Mouse (Mus musculus) MEL (cell line): ENCODE data around the gene Smyd3.

ENCODE experiments used
- CTCF ChIP-seq, 3 experiments: IDR thresholded peaks in 2 of 3; conservative IDR thresholded peaks in 1 of 3; 2 replicates each; pipeline ENCODE4 v1.5.1; 2011 to 2012; ENCODE audit warnings: low read length in 3 of 3, low read depth in 2 of 3, mild to moderate bottlenecking in 2 of 3, improper control_type of control experiment in 1 of 3, inconsistent platforms in 1 of 3, mixed read lengths in 1 of 3, moderate library complexity in 1 of 3; ENCODE audit not compliant: control insufficient read depth in 1 of 3, insufficient read depth in 1 of 3, poor library complexity in 1 of 3, severe bottlenecking in 1 of 3
- E2F4 ChIP-seq: IDR thresholded peaks from 2 replicates; pipeline ENCODE4 v1.6.1; 2011; ENCODE audit warnings: low read depth, low read length, improper control_type of control experiment, borderline replicate concordance
- EP300 ChIP-seq, 2 experiments: IDR thresholded peaks; 2 replicates each; pipeline ENCODE4 v1.6.1; 2011; ENCODE audit warnings: improper control_type of control experiment in 2 of 2, low read length in 2 of 2, low read depth in 1 of 2, mild to moderate bottlenecking in 1 of 2
- MAFK ChIP-seq: IDR thresholded peaks from 2 replicates; pipeline ENCODE4 v1.6.1; 2011; ENCODE audit warnings: low read depth, mild to moderate bottlenecking, low read length, improper control_type of control experiment, borderline replicate concordance
- POLR2A ChIP-seq, 2 experiments: IDR thresholded peaks; 2 replicates each; pipeline ENCODE4 v1.6.1; 2011 to 2012; ENCODE audit warnings: low read length in 2 of 2, mild to moderate bottlenecking in 2 of 2, control low read depth in 1 of 2, improper control_type of control experiment in 1 of 2, low read depth in 1 of 2, moderate library complexity in 1 of 2; ENCODE audit not compliant: control insufficient read depth in 1 of 2, insufficient read depth in 1 of 2, poor library complexity in 1 of 2
- POLR2AphosphoS2 ChIP-seq: IDR thresholded peaks from 2 replicates; pipeline ENCODE4 v1.6.1; 2011; ENCODE audit warnings: low read length, improper control_type of control experiment
- SMC3 ChIP-seq: IDR thresholded peaks from 2 replicates; pipeline ENCODE4 v1.6.1; 2011; ENCODE audit warnings: low read depth, low read length, improper control_type of control experiment
- TAL1 ChIP-seq: IDR thresholded peaks from 2 replicates; pipeline ENCODE4 v1.6.1; 2012; ENCODE audit warnings: mild to moderate bottlenecking, inconsistent platforms, low read length, moderate library complexity, mixed read lengths
- TBP ChIP-seq: IDR thresholded peaks from 2 replicates; pipeline ENCODE4 v1.8.0; 2011; ENCODE audit warnings: low read depth, low read length, improper control_type of control experiment
- UBTF ChIP-seq: IDR thresholded peaks from 2 replicates; pipeline ENCODE4 v1.6.1; 2012; ENCODE audit warnings: low read depth, mild to moderate bottlenecking, inconsistent platforms, low read length, improper control_type of control experiment, moderate library complexity, borderline replicate concordance; ENCODE audit not compliant: insufficient read depth
- ZC3H11A ChIP-seq: IDR thresholded peaks from 2 replicates; pipeline ENCODE4 v1.6.1; 2012; ENCODE audit warnings: low read depth, mild to moderate bottlenecking, inconsistent platforms, low read length, improper control_type of control experiment
- ZNF384 ChIP-seq: IDR thresholded peaks from 2 replicates; pipeline ENCODE4 v1.6.1; 2012; ENCODE audit warnings: low read depth, mild to moderate bottlenecking, inconsistent platforms, low read length, improper control_type of control experiment

DNA sequence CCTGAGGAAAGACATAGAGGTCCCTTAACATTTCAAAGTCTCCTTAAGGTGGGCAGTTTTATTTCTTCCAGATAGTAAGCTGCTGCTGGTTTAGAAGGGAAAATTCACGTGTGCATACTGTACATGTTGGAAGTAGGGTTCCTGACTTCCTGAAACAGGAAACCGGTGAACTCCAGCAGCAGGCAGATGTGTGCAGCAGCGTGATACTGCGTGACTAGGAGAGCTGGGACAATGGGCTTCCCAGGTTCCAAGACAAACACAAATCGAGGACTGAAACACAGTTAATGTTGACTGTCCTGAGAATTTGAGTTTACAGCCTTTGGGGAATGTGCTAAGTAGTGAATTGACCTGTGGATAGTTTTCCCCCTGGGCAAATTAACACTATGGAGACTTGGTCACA, 434.7 kb downstream of the Smyd3 start:
- TF ChIP-seq POLR2A (IDR thresholded peaks at IDR 0.05; ENCODE audit: control insufficient read depth in 1 of 2, insufficient read depth in 1 of 2, low read depth in 1 of 2, low read length in 2 of 2, poor library complexity in 1 of 2) (no peak), E2F4 (no peak), TAL1 (no peak), SMC3 (no peak), ZC3H11A (no peak), UBTF (no peak), CTCF (IDR thresholded peaks at IDR 0.05 in 2 of 3, conservative IDR thresholded peaks at IDR 0.05 in 1 of 3; ENCODE audit: control insufficient read depth in 1 of 3, insufficient read depth in 1 of 3, low read depth in 2 of 3, low read length in 3 of 3, poor library complexity in 1 of 3, severe bottlenecking in 1 of 3) (no peak), POLR2AphosphoS2 (no peak), EP300 (IDR thresholded peaks at IDR 0.05; ENCODE audit: low read depth in 1 of 2, low read length in 2 of 2) (no peak), ZNF384 (no peak), TBP (no peak), MAFK (no peak)
